Mouse (Mus musculus) heart, adult 18-20 months (tissue): ENCODE data around the gene Kif11. TPM values are rescaled to one million over a fixed set of nuclear protein-coding genes. Genes with fewer than 3 reads are reported as not detected.

Experiments used
- DNase-seq, 2 experiments: peaks; one replicate each; pipeline ENCODE4 v3.0.0; 2021 to 2022; ENCODE audit warnings: mixed read lengths in 1 of 2
- total RNA-seq, 2 experiments: library from RNA; stranded (reverse); gene quantifications; 2 replicates each; pipeline ENCODE4 v1.2.3; 2021

Kif11 gene
- total RNA-seq, 2 experiments from 2014 or later: 0.40 to 0.49 TPM

GRCm38 (mm10) chr19:37377404-37377990, 1.3 kb downstream of the Kif11 start:
- no peak for DNase-seq

- no peak for DNase-seq
Observed at GRCm38 (mm10) chr19:37378816-37379215, 2.6 kb downstream of the Kif11 start.

- no peak for DNase-seq
Observed at GRCm38 (mm10) chr19:37386126-37386525, 9.9 kb downstream of the Kif11 start.

GRCm38 (mm10) chr19:37391869-37392268, 15.7 kb downstream of the Kif11 start:
- DNase-seq: no peak

GRCm38 (mm10) chr19:37396279-37396678, 20.1 kb downstream of the Kif11 start:
- no peak for DNase-seq

GRCm38 (mm10) chr19:37400936-37401335, 24.7 kb downstream of the Kif11 start:
- DNase-seq: no peak

GRCm38 (mm10) chr19:37418294-37418693, 42.1 kb downstream of the Kif11 start:
- DNase-seq: peak; percentile 38 to 48

- peak; percentile 50 to 69 for DNase-seq
Observed at GRCm38 (mm10) chr19:37419613-37420012, 43.4 kb downstream of the Kif11 start.

GRCm38 (mm10) chr19:37428589-37428988, 52.4 kb downstream of the Kif11 start:
- no peak for DNase-seq

- no peak for DNase-seq
Observed at GRCm38 (mm10) chr19:37431139-37431756, 55.0 kb downstream of the Kif11 start.

- DNase-seq: no peak
Observed at GRCm38 (mm10) chr19:37432868-37433570, 56.8 kb downstream of the Kif11 start.

GRCm38 (mm10) chr19:37433895-37434262, 57.7 kb downstream of the Kif11 start:
- DNase-seq: no peak

GRCm38 (mm10) chr19:37434263-37434951, 58.2 kb downstream of the Kif11 start, which contains the start of gene Hhex:
Gene Hhex, plus strand, starts transcription at chr19:37434810.
- peak; percentile 75 to 91 for DNase-seq

- DNase-seq: peak; percentile 68 to 81
Observed at GRCm38 (mm10) chr19:37435041-37435852, 59.0 kb downstream of the Kif11 start.

- peak in 1 of 2 experiments; percentile 49 for DNase-seq
Observed at GRCm38 (mm10) chr19:37435853-37436174, 59.6 kb downstream of the Kif11 start.

- peak; percentile 49 to 53 for DNase-seq
Observed at GRCm38 (mm10) chr19:37436514-37437288, 60.5 kb downstream of the Kif11 start.

GRCm38 (mm10) chr19:37437289-37437606, 61.0 kb downstream of the Kif11 start:
- no peak for DNase-seq

- DNase-seq: no peak
Observed at GRCm38 (mm10) chr19:37440181-37440580, 64.0 kb downstream of the Kif11 start.

- no peak for DNase-seq
Observed at GRCm38 (mm10) chr19:37440708-37441475, 64.7 kb downstream of the Kif11 start.

GRCm38 (mm10) chr19:37442524-37443286, 66.5 kb downstream of the Kif11 start:
- DNase-seq: no peak
